Mouse (Mus musculus): ENCODE measurements around the gene Olfr744. TPM values are rescaled to one million over a fixed set of nuclear protein-coding genes. Genes with fewer than 3 reads are reported as not detected.
"Not testable (repeated sequence)": the region's sequence is repeated elsewhere in the genome, so short reads cannot be mapped to it uniquely, and the experiment has no call there.

The Olfr744 gene
- not detected for total RNA-seq (2022)

GRCm38 (mm10) chr14:50614579-50614978 lies at the start of gene Olfr744:
Olfr744 (plus strand) TSS chr14:50614879.
- DNase-seq = no peak

GRCm38 (mm10) chr14:50573056-50573455 lies 41.6 kb upstream of the Olfr744 start:
- not testable (repeated sequence) for DNase-seq

DNA sequence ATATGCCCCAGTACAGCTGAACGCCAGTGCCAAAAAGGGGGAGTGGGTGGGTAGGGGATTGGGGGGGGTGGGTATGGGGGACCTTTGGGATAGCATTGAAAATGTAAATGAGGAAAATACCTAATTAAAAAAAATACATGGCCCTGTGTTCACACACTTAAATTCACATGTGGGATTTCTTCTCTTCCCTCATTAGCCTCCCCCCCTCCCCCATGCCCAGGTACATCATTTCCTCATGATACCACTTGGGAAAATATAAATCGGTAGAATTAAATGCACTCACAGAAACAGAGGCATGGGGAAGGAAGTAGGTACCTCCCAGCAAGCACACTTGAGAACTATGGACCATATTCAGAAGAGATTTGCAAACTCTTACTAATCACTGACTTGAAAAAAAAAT lies 24.4 kb downstream of the Olfr744 start, which contains the start of gene Olfr745:
TSS of gene Olfr745 (plus strand) at position 301 of the 400 bp plus-strand sequence.
- DNase-seq = no peak

DNA sequence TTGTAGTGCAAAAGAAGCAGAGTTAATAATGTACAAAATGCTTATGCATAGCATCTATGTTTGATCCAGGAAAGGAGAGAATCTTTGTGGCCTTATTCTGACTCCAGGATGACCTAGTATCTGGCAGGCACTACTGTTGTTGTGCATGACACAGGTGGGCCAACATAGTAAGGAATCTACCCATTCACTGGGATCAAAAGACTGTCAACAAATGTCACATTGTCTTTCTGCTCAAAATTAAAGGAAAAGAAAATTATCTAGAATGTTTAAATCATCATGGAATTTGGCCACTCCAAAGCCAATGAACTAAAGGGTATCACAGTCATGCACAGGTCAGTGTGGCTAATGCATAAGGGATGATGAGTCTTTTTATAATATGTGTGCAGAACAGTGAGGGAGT lies 32.1 kb downstream of the Olfr744 start, which contains the start of gene Olfr746:
TSS of gene Olfr746 (plus strand) at position 301 of the 400 bp plus-strand sequence.
- no peak for DNase-seq

Other genes starting within 250 kb of the Olfr744 start
- gene Olfr736, start 233.7 kb upstream of the Olfr744 start, total RNA-seq (2022) = not detected
- gene Olfr738, start 207.3 kb upstream of the Olfr744 start, total RNA-seq (2022) = not detected
- gene Olfr739, start 196.3 kb upstream of the Olfr744 start, total RNA-seq (2022) = not detected
- gene Olfr740, start 169.3 kb upstream of the Olfr744 start, total RNA-seq (2022) = not detected
- gene Olfr741, start 142.1 kb upstream of the Olfr744 start, total RNA-seq (2022) = not detected
- gene Olfr742, start 111.3 kb upstream of the Olfr744 start, total RNA-seq (2022) = not detected
- gene Olfr743, start 93.0 kb upstream of the Olfr744 start, total RNA-seq (2022) = not detected
- not detected for gene Olfr745, start 24.5 kb downstream of the Olfr744 start, total RNA-seq (2022)
- not detected for gene Olfr746, start 32.2 kb downstream of the Olfr744 start, total RNA-seq (2022)
- gene Olfr747, start 78.3 kb downstream of the Olfr744 start, total RNA-seq (2022) = not detected
- gene Olfr748, start 92.5 kb downstream of the Olfr744 start, total RNA-seq (2022) = not detected
- gene Olfr749, start 130.2 kb downstream of the Olfr744 start, total RNA-seq (2022) = not detected
- 10 to 100 TPM; 40.9 to 57.7 (median 53.5) TPM for gene Ttc5, start 170.6 kb downstream of the Olfr744 start, total RNA-seq (2022)
- gene Ccnb1ip1, start 192.9 kb downstream of the Olfr744 start, total RNA-seq (2022) = 1 to 10 TPM in 1 of 4 experiments, under 1 TPM in 1, not detected in 2; 0.58 to 1.8 TPM
- 10 to 100 TPM; 24.2 to 40.7 (median 31.3) TPM for gene Parp2, start 193.0 kb downstream of the Olfr744 start, total RNA-seq (2022)